Mouse (Mus musculus) kidney, adult 2 months (tissue): ENCODE measurements around the gene Hist2h2be. TPM values are rescaled to one million over a fixed set of nuclear protein-coding genes. Genes with fewer than 3 reads are reported as not detected.

Source experiments
- DNase-seq: peaks from one replicate; pipeline ENCODE4 v3.0.0; 2021
- H3K27ac ChIP-seq: fragments of 200-500 bp; 2 replicates; pipeline ENCODE4 v1.5.1; 2012; ENCODE audit warnings: low read depth, low read length, control low read depth, inconsistent platforms; ENCODE audit not compliant: insufficient read depth
- H3K27me3 ChIP-seq: fragments of 200-500 bp; replicated peaks from 2 replicates; pipeline ENCODE4 v1.6.1; 2012; ENCODE audit warnings: mild to moderate bottlenecking, moderate library complexity, low read length, inconsistent platforms; ENCODE audit not compliant: control insufficient read depth, insufficient read depth
- H3K36me3 ChIP-seq: fragments of 200-500 bp; 2 replicates; pipeline ENCODE4 v1.6.1; 2012; ENCODE audit warnings: mild to moderate bottlenecking, moderate library complexity, low read length, inconsistent platforms; ENCODE audit not compliant: control insufficient read depth, insufficient read depth
- H3K4me1 ChIP-seq: fragments of 200-500 bp; 2 replicates; pipeline ENCODE4 v1.6.1; 2011; ENCODE audit warnings: low read length; ENCODE audit not compliant: control insufficient read depth, insufficient read depth
- H3K4me3 ChIP-seq: fragments of 200-500 bp; 2 replicates; pipeline ENCODE4 v1.5.1; 2011; ENCODE audit warnings: mild to moderate bottlenecking, low read depth, low read length, control low read depth; ENCODE audit not compliant: insufficient read depth
- CTCF ChIP-seq: fragments of 200-500 bp; conservative IDR thresholded peaks from 2 replicates; pipeline ENCODE4 v1.5.1; 2011; ENCODE audit warnings: low read depth, mild to moderate bottlenecking, control low read depth, low read length, moderate library complexity, mixed read lengths; ENCODE audit not compliant: insufficient read depth, insufficient read length
- POLR2A ChIP-seq: fragments of 200-500 bp; IDR thresholded peaks from one replicate; pipeline ENCODE4 v1.6.1; 2011; ENCODE audit warnings: low read depth, low read length, control low read depth
- WGBS: fragments of 180-500 bp; shearing (Covaris S2); methylation state at CpG from one replicate; pipeline ENCODE4 v1.1.7; 2018; 5-methylcytosine and 5-hydroxymethylcytosine counted together
- polyA plus RNA-seq: library from polyadenylated mRNA; depleted of rRNA; stranded (reverse); fragments of >200 nt; gene quantifications from 2 replicates; pipeline ENCODE4 v1.2.3, GENCODE M21; 2012

The Hist2h2be gene
- polyA plus RNA-seq, 1 experiment, result 6.0 TPM

GRCm38 (mm10) chr3:96247356-96248140, 26.6 kb downstream of the Hist2h2be start:
- Histone ChIP-seq H3K4me3 (no peak overlapping the region), H3K27ac (no peak overlapping the region), H3K27me3 (no peaks in the 10 kb centered on the region), H3K4me1 (peaks cover 8% of the 10 kb centered on the region; the same call in 1 of the 2 replicates), H3K36me3 (no peaks in the 10 kb centered on the region)
- TF ChIP-seq POLR2A (no peak), CTCF (no peak)
- no peak for DNase-seq
- WGBS, result 49% methylated on average over 11 of the region's 11 CpGs

- Histone ChIP-seq H3K4me3 (no peak overlapping the region), H3K36me3 (no peaks in the 10 kb centered on the region), H3K27me3 (no peaks in the 10 kb centered on the region), H3K4me1 (peaks cover 8% of the 10 kb centered on the region; the same call in 1 of the 2 replicates), H3K27ac (no peak overlapping the region)
- DNase-seq, result no peak
- 66% methylated on average over 6 of the region's 6 CpGs for WGBS
- TF ChIP-seq CTCF, result no peak
- no peak for TF ChIP-seq POLR2A
These were observed 27.5 kb downstream of the Hist2h2be start for GRCm38 (mm10) chr3:96248141-96249033.

- 77% methylated on average over 4 of the region's 4 CpGs for WGBS
- Histone ChIP-seq H3K36me3 (no peaks in the 10 kb centered on the region), H3K27me3 (no peaks in the 10 kb centered on the region), H3K27ac (no peak overlapping the region), H3K4me3 (no peak overlapping the region), H3K4me1 (peaks cover 4% of the 10 kb centered on the region; the same call in 1 of the 2 replicates)
- TF ChIP-seq POLR2A (no peak), CTCF (no peak)
- no peak for DNase-seq
These were observed 28.1 kb downstream of the Hist2h2be start for GRCm38 (mm10) chr3:96249034-96249345.

GRCm38 (mm10) chr3:96250890-96251289, 30.0 kb downstream of the Hist2h2be start:
- TF ChIP-seq POLR2A (no peak), CTCF (no peak)
- Histone ChIP-seq H3K4me3 (no peak overlapping the region), H3K27ac (no peak overlapping the region), H3K4me1 (no peaks in the 10 kb centered on the region), H3K36me3 (no peaks in the 10 kb centered on the region), H3K27me3 (no peaks in the 10 kb centered on the region)
- 74% methylated on average over 3 of the region's 3 CpGs for WGBS
- DNase-seq, result no peak

GRCm38 (mm10) chr3:96251787-96252186, 30.9 kb downstream of the Hist2h2be start:
- no peak overlapping the region for H3K4me3 ChIP-seq
- WGBS, result 87% methylated on average over 3 of the region's 3 CpGs
- H3K27ac ChIP-seq, result no peak overlapping the region
- no peaks in the 10 kb centered on the region for H3K36me3 ChIP-seq
- H3K4me1 ChIP-seq, result no peaks in the 10 kb centered on the region
- TF ChIP-seq POLR2A (no peak), CTCF (no peak)
- H3K27me3 ChIP-seq, result no peaks in the 10 kb centered on the region
- no peak for DNase-seq

GRCm38 (mm10) chr3:96254683-96255355, 33.9 kb downstream of the Hist2h2be start:
- 82% methylated on average over 10 of the region's 10 CpGs for WGBS
- DNase-seq, result no peak
- no peaks in the 10 kb centered on the region for H3K36me3 ChIP-seq
- no peak overlapping the region for H3K4me3 ChIP-seq
- H3K4me1 ChIP-seq, result no peaks in the 10 kb centered on the region
- no peak overlapping the region for H3K27ac ChIP-seq
- no peaks in the 10 kb centered on the region for H3K27me3 ChIP-seq
- TF ChIP-seq CTCF, result no peak
- TF ChIP-seq POLR2A, result no peak
